Mouse (Mus musculus): ENCODE results near the gene Nt5c1b.

The Nt5c1b gene

GRCm38 (mm10) chr12:10369673-10370072 lies at the start of gene Nt5c1b:
TSS of gene Nt5c1b (plus strand) at chr12:10369973.
- no peak for DNase-seq (ENCODE audit: low read depth, low spot score)

- DNase-seq (ENCODE audit: low read depth, low spot score) = no peak
Observed at GRCm38 (mm10) chr12:10327651-10328050, 42.1 kb upstream of the Nt5c1b start.

GRCm38 (mm10) chr12:10329460-10329859 lies 40.3 kb upstream of the Nt5c1b start:
- no peak for DNase-seq (ENCODE audit: low read depth, low spot score)

GRCm38 (mm10) chr12:10340604-10341003 lies 29.2 kb upstream of the Nt5c1b start:
- no peak for DNase-seq (ENCODE audit: low read depth, low spot score)

- DNase-seq (ENCODE audit: low read depth, low spot score) = no peak
Observed at GRCm38 (mm10) chr12:10350706-10351105, 19.1 kb upstream of the Nt5c1b start.

GRCm38 (mm10) chr12:10357756-10358155 lies 12.0 kb upstream of the Nt5c1b start:
- DNase-seq (ENCODE audit: low read depth, low spot score) = no peak

GRCm38 (mm10) chr12:10390671-10391441 lies 21.1 kb downstream of the Nt5c1b start, which contains the start of gene Rdh14:
TSS of gene Rdh14 (plus strand) at chr12:10390772.
- DNase-seq (ENCODE audit: low read depth, low spot score) = peak; percentile 91

- no peak for DNase-seq (ENCODE audit: low read depth, low spot score)
Observed at GRCm38 (mm10) chr12:10400788-10401187, 31.0 kb downstream of the Nt5c1b start.

- no peak for DNase-seq (ENCODE audit: low read depth, low spot score)
Observed at GRCm38 (mm10) chr12:10402421-10403115, 32.8 kb downstream of the Nt5c1b start.

GRCm38 (mm10) chr12:10410511-10411179 lies 40.9 kb downstream of the Nt5c1b start:
- no peak for DNase-seq (ENCODE audit: low read depth, low spot score)

GRCm38 (mm10) chr12:10411453-10411852 lies 41.7 kb downstream of the Nt5c1b start:
- no peak for DNase-seq (ENCODE audit: low read depth, low spot score)

GRCm38 (mm10) chr12:10422347-10422746 lies 52.6 kb downstream of the Nt5c1b start:
- DNase-seq (ENCODE audit: low read depth, low spot score) = no peak

- DNase-seq (ENCODE audit: low read depth, low spot score) = no peak
Observed at GRCm38 (mm10) chr12:10425982-10426863, 56.5 kb downstream of the Nt5c1b start.

- DNase-seq (ENCODE audit: low read depth, low spot score) = no peak
Observed at GRCm38 (mm10) chr12:10430999-10431398, 61.2 kb downstream of the Nt5c1b start.

GRCm38 (mm10) chr12:10438054-10439001 lies 68.6 kb downstream of the Nt5c1b start:
- DNase-seq (ENCODE audit: low read depth, low spot score) = peak; percentile 59
